Mouse (Mus musculus) hindlimb bud, embryonic 11.5 days (tissue): ENCODE measurements around the gene Hapln1.

Experiments
- DNase-seq: peaks from one replicate; pipeline ENCODE4 v3.0.0-alpha.2; 2012; ENCODE audit warnings: low read depth, low spot score; ENCODE audit errors: extremely low spot score

Hapln1 gene

GRCm38 (mm10) chr13:89539205-89539886 lies at the start of gene Hapln1:
Gene Hapln1, plus strand, starts transcription at chr13:89539796.
- DNase-seq = no peak

- DNase-seq = no peak
Observed at GRCm38 (mm10) chr13:89493169-89493568, 46.4 kb upstream of the Hapln1 start.

DNA sequence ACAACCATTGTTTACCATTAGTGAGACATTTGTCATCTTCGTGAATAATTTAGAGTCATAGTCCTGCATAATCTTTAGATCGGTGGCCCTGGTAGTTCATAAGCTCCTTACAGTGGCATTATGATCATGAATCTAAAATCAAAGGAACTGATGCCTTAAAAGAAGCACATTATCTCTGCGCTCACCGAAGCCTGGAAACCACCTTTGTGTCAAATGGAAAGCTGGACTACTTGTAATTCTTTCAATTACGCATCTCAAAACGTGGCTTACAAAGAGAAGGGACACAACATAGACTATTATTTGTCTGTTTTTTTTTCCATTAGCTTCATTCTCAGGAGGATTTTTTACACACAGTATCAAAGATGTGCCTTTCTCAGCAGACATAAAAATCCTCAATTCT lies 45.9 kb upstream of the Hapln1 start:
- DNase-seq = no peak

DNA sequence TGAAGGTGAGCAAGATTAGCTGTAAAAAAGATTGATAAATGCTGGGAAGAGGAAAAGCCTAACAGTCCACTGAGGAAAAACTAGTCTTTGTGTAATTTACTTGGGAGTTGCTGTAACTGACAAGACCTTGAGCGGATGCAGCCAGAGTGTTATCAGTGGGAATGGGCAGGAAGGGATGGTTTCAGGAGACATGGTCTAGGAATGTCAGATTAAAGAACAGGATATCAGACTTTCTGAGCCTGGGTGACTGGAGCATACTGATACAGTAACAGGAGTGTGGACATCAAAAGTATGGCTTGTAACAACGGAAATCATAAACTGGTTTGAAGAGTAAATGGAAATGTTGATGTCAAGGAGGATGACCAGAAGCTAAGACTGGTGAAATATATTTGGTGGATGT lies 43.0 kb upstream of the Hapln1 start:
- no peak for DNase-seq

- no peak for DNase-seq
Observed at GRCm38 (mm10) chr13:89499419-89499818, 40.2 kb upstream of the Hapln1 start.

DNA sequence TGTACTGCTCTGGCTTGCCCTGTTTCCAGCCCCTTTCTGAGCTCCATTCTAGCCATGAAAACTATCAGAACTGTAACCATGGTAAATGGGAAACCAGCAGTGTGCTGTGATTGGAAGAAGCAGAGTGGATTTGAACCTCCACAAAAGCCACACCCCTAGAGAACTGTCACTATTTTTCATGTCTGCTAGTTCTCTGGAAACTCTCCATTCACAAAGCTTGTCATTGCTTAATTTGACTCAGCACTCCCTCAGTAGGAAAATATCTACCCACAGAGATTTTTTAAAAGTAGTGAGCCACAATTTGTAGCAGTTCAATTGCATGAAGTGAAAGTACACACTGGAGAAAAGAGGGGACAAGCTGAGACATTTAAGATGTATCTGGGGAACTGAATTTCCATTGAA lies 18.1 kb upstream of the Hapln1 start:
- no peak for DNase-seq

GRCm38 (mm10) chr13:89528716-89529115 lies 10.9 kb upstream of the Hapln1 start:
- DNase-seq = no peak

GRCm38 (mm10) chr13:89530386-89530785 lies 9.2 kb upstream of the Hapln1 start:
- no peak for DNase-seq

DNA sequence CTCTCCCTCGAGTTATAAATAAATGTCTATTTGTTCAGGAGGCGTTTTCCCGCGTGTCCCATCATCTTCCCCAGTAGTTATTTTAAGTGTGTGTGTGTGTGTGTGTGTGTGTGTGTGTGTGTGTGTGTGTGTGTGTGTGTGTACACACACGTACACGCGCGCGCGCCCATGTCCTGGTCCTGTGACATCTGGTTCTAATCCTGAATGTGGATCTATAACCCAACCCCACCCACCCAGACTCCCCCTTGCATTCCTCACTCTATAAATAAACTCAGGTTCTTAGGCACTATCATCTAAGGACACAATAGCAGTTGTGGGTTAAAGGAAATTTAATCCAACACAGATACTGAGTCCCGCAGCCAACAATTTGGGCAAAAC lies 280 bp downstream of the Hapln1 start:
- DNase-seq = no peak

- no peak for DNase-seq
Observed at GRCm38 (mm10) chr13:89540301-89540982, 846 bp downstream of the Hapln1 start.

DNA sequence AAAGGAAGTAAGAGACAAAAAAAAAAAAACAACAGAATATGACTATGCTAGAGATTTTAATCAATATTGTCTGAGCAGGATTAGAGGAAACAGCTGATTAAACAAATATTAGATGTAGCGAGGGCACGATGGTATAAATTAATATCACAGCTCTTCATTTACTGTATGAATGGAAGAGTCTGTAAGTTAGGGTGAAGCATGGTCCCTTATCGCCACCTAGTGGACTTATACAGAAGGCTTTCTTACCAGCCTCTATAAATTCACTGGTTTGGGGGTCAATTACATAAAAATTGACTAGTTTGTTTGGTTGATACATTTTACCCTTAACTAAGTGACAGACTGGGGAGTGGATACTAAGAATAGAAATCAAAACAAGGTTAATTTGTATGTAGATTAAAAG lies 3.4 kb downstream of the Hapln1 start:
- DNase-seq = peak; percentile 81

GRCm38 (mm10) chr13:89548203-89548740 lies 8.7 kb downstream of the Hapln1 start:
- no peak for DNase-seq

DNA sequence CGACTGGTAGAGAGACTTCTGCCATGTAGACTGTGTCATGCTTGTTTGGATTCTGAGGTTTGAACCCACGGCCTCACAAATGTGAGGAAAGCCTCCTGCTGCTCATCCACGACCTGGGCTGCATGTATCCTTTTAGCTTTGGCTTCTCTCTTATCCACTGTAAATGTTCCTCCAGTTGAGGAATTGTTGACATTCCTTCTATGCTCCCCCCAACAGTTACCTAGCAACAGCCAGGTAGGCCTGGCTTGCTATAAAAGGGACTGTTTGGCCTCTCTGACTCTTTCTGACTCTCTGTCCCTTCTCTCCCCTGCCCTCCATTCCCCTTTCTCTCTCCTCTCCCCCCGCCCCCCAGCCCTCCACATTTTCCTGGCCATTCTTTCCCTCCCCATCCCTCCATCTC lies 9.9 kb downstream of the Hapln1 start:
- DNase-seq = no peak

DNA sequence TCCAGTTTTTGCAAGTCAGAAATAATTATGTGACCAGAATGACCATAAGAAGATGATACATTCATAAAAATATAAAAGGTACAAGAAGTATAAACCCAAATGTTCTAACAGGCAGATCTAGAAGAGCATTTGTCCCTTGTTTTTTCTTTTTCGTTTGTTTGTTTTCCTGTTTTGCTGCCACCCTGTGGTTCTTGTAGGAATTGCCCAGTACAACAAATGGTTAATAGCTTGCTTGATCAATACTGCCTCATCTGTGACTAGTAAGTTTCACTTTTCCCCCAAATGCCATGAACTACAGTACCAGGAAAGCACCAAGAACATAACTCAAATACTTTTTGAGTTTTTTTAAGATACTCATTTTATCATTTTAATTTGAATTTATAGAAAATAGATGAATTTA lies 11.9 kb downstream of the Hapln1 start:
- DNase-seq = no peak

- no peak for DNase-seq
Observed at GRCm38 (mm10) chr13:89564518-89564917, 24.9 kb downstream of the Hapln1 start.

- DNase-seq = no peak
Observed at GRCm38 (mm10) chr13:89566300-89566699, 26.7 kb downstream of the Hapln1 start.

DNA sequence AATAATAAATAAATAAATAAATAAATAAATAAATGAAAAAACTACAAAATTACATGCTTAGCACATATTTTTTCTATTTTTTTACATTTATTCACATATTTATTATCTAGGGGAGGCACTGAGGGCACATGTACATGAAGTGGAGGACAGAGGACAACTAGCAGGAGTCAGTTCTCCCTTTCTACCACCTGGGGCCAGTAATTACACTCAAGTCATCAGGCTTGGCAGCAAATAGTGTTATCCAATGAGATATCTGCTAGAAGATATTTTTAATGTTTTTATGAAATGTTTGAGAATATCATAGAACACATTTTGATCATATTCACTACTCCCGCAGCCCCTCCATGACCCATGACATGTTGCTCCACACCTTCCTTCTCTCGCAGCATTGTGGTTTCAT lies 39.5 kb downstream of the Hapln1 start:
- no peak for DNase-seq

DNA sequence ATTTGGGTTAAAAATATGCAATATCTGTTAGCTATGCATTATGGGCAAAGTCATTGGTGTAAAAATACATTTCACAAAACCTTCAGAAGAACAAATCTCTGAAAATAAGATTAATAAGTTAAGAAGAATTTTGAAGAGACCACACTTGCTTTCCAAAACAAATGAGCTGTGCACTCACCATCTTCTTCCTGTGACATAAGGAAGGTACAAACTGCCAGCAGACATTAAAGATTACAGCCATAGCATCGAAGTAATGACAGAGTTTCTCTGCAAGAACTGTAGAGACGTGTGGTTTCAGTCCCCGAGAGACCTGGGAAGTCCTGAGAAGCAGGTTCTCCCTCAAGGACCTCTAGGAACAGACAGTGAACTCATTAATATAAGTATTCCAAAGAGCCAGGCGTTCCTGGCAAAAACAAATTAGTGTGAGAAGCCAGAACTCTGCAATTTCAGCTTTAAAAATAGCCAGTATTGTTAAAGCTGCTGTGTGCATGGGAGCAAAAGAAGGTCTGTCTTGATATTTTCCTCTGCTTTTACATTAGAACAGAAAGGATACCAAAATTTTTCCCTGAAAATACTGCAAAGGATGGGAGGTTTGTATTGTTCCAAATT lies 43.6 kb downstream of the Hapln1 start:
- DNase-seq = no peak

DNA sequence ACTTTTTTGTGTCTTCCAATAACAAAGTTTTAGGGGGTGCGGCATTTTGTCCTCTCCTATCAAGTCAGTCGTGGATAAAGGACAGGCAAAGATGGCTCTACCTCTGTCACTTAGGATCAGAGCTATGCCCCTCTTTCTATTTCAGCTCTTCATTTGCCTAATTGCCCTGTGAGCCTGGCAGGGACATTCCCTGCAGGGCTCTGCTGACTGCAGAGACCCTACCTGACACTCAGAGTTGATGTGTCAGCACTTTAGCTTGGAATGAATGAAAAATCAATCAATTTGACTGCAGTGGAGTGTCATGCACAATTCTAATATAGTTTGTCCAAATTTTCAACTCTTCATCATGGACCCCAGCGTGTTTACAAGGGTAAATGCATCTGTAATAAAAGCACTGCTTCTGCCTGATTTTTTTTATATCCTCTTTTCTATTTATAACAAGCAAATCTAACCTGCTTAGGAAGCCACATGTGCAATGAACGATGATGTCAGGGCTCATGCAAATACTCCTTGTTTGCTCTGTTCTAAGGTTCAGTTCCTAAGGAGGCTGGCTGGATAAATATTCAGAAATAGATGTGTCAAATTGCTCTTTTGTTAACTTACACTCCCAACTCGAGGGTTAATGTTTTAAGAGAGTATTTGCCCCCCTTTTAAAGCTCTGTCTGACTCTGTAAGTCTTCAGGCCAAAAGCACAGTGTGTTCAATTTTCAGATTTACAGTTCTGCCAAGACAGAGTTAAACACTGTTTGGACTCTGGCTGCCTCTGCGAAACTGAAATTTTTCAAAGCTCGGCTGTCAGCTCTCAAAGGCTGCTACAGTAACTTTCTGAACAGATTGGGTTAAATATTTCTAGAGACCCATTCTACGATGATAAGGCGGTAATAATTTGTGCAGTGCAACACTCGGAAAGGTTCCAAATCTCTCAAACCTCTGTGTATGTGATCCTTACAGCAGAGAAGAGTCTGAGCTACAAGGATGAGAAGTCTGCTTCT lies 44.4 kb downstream of the Hapln1 start:
- DNase-seq = no peak

DNA sequence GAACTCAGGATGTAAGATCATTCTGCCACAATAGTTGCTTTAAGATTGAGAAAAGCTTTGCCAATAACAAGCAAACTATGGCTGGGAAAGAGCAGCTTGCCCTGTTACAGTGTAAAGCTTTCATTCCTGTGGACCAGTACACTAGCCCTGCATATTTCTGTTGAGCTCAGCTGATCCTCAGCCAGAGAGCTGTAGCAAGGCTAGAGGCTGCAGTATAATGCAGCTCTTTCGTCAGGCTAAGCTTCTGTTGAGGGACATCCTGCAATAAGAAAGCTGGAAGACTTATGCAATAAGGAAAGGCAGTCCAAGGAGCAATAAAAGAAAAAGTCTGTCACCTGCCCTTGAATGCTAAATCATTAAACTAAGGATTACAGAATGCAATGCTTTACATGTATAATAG lies 45.5 kb downstream of the Hapln1 start:
- no peak for DNase-seq

DNA sequence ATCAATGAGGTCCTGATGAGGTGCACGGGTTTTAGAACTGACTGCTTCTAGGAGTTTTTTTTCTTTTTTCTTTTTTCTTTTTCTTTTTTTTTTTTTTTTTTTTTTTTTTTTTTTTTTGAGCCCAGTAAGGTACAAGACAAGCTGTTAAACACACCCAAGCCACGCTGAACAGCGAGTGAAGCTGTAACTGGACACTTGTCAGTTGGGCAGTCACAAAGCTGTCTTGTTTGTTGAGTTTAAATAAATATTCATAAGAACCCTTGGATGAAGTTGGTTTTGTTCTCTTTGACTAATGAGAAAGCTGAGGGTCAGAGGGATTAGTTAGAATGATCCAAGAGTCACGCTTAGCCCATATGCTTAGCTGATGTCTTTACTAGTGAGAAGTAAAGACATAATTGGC lies 55.5 kb downstream of the Hapln1 start:
- DNase-seq = no peak
